Mouse (Mus musculus): ENCODE measurements around the gene Krt90.

DNA sequence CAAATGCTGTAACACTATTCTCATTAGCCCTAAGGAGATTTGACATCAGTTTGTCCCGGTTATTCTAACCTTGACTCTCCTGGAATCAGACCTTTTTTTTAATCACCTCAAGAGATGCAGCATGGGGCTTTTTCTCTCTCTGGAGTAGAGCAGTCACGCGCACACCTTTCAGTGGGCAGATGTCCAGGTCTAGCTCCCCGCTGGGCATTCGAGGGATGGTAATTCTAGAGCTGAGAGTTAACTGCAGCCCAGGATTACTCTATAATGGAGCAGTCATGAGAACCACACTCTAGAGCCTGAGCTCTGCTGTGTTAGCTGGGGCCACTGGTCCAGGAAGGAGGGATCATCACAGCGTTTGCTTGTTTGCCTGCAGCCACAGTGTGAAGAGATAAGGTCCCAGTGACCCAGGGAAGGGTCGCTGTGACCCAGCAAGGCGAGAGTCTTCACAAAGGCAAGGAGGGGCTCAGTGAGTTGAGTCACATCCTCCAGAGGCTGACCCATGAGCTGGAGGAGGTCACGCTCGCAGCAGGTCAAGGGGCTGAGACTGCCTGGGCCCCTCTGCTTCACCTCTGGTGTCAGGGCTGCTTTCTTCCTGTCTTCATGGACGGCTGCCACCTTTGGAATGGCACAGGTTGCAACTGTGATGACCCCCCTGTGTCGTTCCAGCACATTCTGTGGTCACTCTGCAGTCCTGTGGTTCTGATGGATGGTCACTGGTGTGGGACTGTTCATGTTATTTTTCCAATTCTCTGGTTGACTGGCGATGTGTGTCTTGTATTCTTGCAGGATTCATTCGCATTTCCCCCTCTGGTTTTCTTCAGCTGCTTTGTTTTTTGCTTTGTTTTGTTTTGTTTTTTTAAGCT lies 55.6 kb downstream of the Krt90 start:
- TF ChIP-seq POLR2A (IDR thresholded peaks at IDR 0.05; ENCODE audit: extremely low read depth, insufficient read depth, low read length) = no peak
- no peak for TF ChIP-seq CTCF (IDR thresholded peaks at IDR 0.05; ENCODE audit: extremely low read depth, insufficient read depth, low read length)
